ENCODE assay signal across 29 mouse cellular contexts in genomic region chr5:66785995-66786620, GRCm38 (mm10). TPM values are rescaled to one million over a fixed set of nuclear protein-coding genes. Genes with fewer than 3 reads are reported as not detected.
DNase-seq lines count a peak whose midpoint lies in the region; ATAC-seq lines count a peak whose summit lies in the region.
"Had no signal": no experiment of that assay in that cellular context is flagged by ENCODE, and none has a peak within 500 bp of the region (broad histone marks: within the 10 kb centered on the region; RNA-seq: fewer than 3 reads in every experiment).

No protein-coding gene starts in this region.

- no peaks in the 10 kb centered on the region for H3K27me3 ChIP-seq in kidney, embryonic 14.5 days (ENCODE audit: control insufficient read depth, insufficient read depth, low read length)
- H3K27me3 ChIP-seq in lung, embryonic 15.5 days, result no peaks in the 10 kb centered on the region
- no peaks in the 10 kb centered on the region for H3K27me3 ChIP-seq in limb, embryonic 11.5 days (ENCODE audit: control insufficient read depth, insufficient read depth, low read length)
- H3K27me3 ChIP-seq: embryonic facial prominence, embryonic 12.5 days; forebrain, embryonic 15.5 days; hindbrain, embryonic 13.5 days; neural tube, embryonic 12.5 days had no signal

- H3K4me3 ChIP-seq in kidney, embryonic 14.5 days (ENCODE audit: low read length), result no peak overlapping the region
- no peak overlapping the region for H3K4me3 ChIP-seq in lung, embryonic 15.5 days
- H3K4me3 ChIP-seq in limb, embryonic 11.5 days (ENCODE audit: low read depth, low read length), result no peak overlapping the region
- H3K4me3 ChIP-seq: embryonic facial prominence, embryonic 12.5 days; forebrain, embryonic 10.5 days; forebrain, embryonic 15.5 days; heart, adult 2 months; heart, embryonic 12.5 days; hindbrain, embryonic 13.5 days; neural tube, embryonic 12.5 days had no signal

- no peak overlapping the region for H3K9ac ChIP-seq in kidney, embryonic 14.5 days (ENCODE audit: low read depth, low read length)
- H3K9ac ChIP-seq in lung, embryonic 15.5 days, result no peak overlapping the region
- H3K9ac ChIP-seq in limb, embryonic 11.5 days (ENCODE audit: low read length), result no peak overlapping the region
- H3K9ac ChIP-seq: embryonic facial prominence, embryonic 12.5 days; forebrain, embryonic 15.5 days; heart, embryonic 12.5 days; hindbrain, embryonic 13.5 days; liver, embryonic 14.5 days; neural tube, embryonic 12.5 days had no signal

- no peaks in the 10 kb centered on the region for H3K9me3 ChIP-seq in kidney, embryonic 14.5 days (ENCODE audit: control insufficient read depth, low read length)
- H3K9me3 ChIP-seq in lung, embryonic 15.5 days, result no peaks in the 10 kb centered on the region
- no peaks in the 10 kb centered on the region for H3K9me3 ChIP-seq in limb, embryonic 11.5 days (ENCODE audit: control insufficient read depth, low read length)
- H3K9me3 ChIP-seq: embryonic facial prominence, embryonic 12.5 days; forebrain, embryonic 15.5 days; hindbrain, embryonic 13.5 days had no signal

- peaks cover 15% of the 10 kb centered on the region for H3K4me1 ChIP-seq in kidney, embryonic 14.5 days (ENCODE audit: control insufficient read depth, insufficient read depth, low read length)
- H3K4me1 ChIP-seq in lung, embryonic 15.5 days, result peaks cover 34% of the 10 kb centered on the region
- H3K4me1 ChIP-seq in limb, embryonic 11.5 days (ENCODE audit: control insufficient read depth, insufficient read depth, low read length), result no peaks in the 10 kb centered on the region
- H3K4me1 ChIP-seq: embryonic facial prominence, embryonic 12.5 days; forebrain, embryonic 10.5 days; forebrain, embryonic 15.5 days; heart, embryonic 12.5 days; hindbrain, embryonic 13.5 days; neural tube, embryonic 12.5 days had no signal

- DNase-seq in kidney, adult 8-10 months, result no peak
- DNase-seq in lung, postnatal 10 days, result no peak
- no peak for DNase-seq in limb, embryonic 11.5 days (ENCODE audit: low spot score)
- no peak for DNase-seq in spleen, adult 18-20 months
- no peak for DNase-seq in layer of hippocampus, adult 18-20 months (ENCODE audit: low spot score in 2 of 2)
- DNase-seq: adrenal gland, postnatal 14 days; cerebellum, adult 11 months; cerebellum, adult 9-10 months; cerebellum, postnatal 36 days; heart, adult 2 months; heart, postnatal 4 days; kidney, postnatal 10 days; liver; lung, adult 2 months; right cerebral cortex, adult 18-20 months; thymus, adult 2 months; thymus, postnatal 36 days had no signal

- no peak overlapping the region for H3K27ac ChIP-seq in kidney, embryonic 14.5 days (ENCODE audit: low read depth, low read length)
- peak overlapping the region; percentile 64 for H3K27ac ChIP-seq in lung, embryonic 15.5 days
- no peak overlapping the region for H3K27ac ChIP-seq in limb, embryonic 11.5 days (replicated peaks; ENCODE audit: low read depth, low read length)
- H3K27ac ChIP-seq: embryonic facial prominence, embryonic 12.5 days; forebrain, embryonic 10.5 days; forebrain, embryonic 15.5 days; heart, adult 2 months; hindbrain, embryonic 13.5 days; liver, embryonic 14.5 days; neural tube, embryonic 12.5 days had no signal

- WGBS in kidney, embryonic 14.5 days, result 4% methylated on average over 1 of the region's 1 CpGs
- 24% methylated on average over 1 of the region's 1 CpGs for WGBS in lung, embryonic 15.5 days
- WGBS in limb, embryonic 11.5 days, result 18% methylated on average over 1 of the region's 1 CpGs

- no peaks in the 10 kb centered on the region for H3K36me3 ChIP-seq in kidney, embryonic 14.5 days (ENCODE audit: control insufficient read depth, insufficient read depth, low read length)
- no peaks in the 10 kb centered on the region for H3K36me3 ChIP-seq in lung, embryonic 15.5 days
- no peaks in the 10 kb centered on the region for H3K36me3 ChIP-seq in limb, embryonic 11.5 days (ENCODE audit: control insufficient read depth, insufficient read depth, low read length)
- H3K36me3 ChIP-seq: embryonic facial prominence, embryonic 12.5 days; forebrain, embryonic 10.5 days; forebrain, embryonic 15.5 days; heart, embryonic 12.5 days; hindbrain, embryonic 13.5 days; neural tube, embryonic 12.5 days had no signal

- H3K4me2 ChIP-seq in kidney, embryonic 14.5 days (replicated peaks; ENCODE audit: low read depth, low read length), result no peak overlapping the region
- no peak overlapping the region for H3K4me2 ChIP-seq in lung, embryonic 15.5 days
- no peak overlapping the region for H3K4me2 ChIP-seq in limb, embryonic 11.5 days (ENCODE audit: low read depth, severe bottlenecking)
- H3K4me2 ChIP-seq: embryonic facial prominence, embryonic 12.5 days; forebrain, embryonic 15.5 days; heart, embryonic 12.5 days; hindbrain, embryonic 13.5 days; midbrain, embryonic 11.5 days; neural tube, embryonic 12.5 days had no signal

- peak; percentile 61; the same call in 1 of the 2 replicates for ATAC-seq in kidney, embryonic 14.5 days (ENCODE audit: low FRiP score, low TSS enrichment)
- peak; percentile 61; the same call in 1 of the 2 replicates for ATAC-seq in lung, embryonic 15.5 days (ENCODE audit: borderline replicate concordance, extremely low read depth, low FRiP score, low TSS enrichment)
- peak; percentile 32; the same call in 1 of the 2 replicates for ATAC-seq in limb, embryonic 11.5 days (ENCODE audit: insufficient number of reproducible peaks, low FRiP score, low TSS enrichment, low read depth)
- ATAC-seq: CD4-positive, CD25-positive, alpha-beta regulatory T cell, adult 4 months; forebrain, embryonic 15.5 days; midbrain, embryonic 16.5 days had no signal

RNA-seq across cellular contexts. Expression of gene Limch1, which starts 40.5 kb away (rescaled TPM):
- polyA plus RNA-seq in kidney, embryonic 14.5 days (2014; fragmentation: Nextera tagmentation; extraction: Ambion mirVana), result 36.7 and 48.9 TPM in 2 replicates
- 74.0 and 77.2 TPM in 2 replicates for polyA plus RNA-seq in lung, embryonic 15.5 days (2015; fragmentation: Nextera tagmentation; extraction: Ambion mirVana)
- 39.7 and 42.1 TPM in 2 replicates for polyA plus RNA-seq in limb, embryonic 11.5 days (2014; fragmentation: Nextera tagmentation; extraction: Ambion mirVana)
- 100 to 1,000 TPM; 122 to 133 TPM for total RNA-seq in layer of hippocampus, adult 18-20 months (2021)
- polyA plus RNA-seq: CD4-positive, CD25-positive, alpha-beta regulatory T cell, adult 4 months had no signal
